Mouse (Mus musculus) thymus, adult 2 months (tissue): Measurements from ENCODE around the gene Mfsd10.

Experiments
- CTCF ChIP-seq: fragments of 200-500 bp; IDR thresholded peaks from 2 replicates; pipeline ENCODE4 v1.5.1; 2012; ENCODE audit warnings: mild to moderate bottlenecking, control low read depth, low read length, moderate library complexity, borderline replicate concordance; ENCODE audit not compliant: control insufficient read depth, poor library complexity, insufficient read depth; ENCODE audit errors: extremely low read depth
- POLR2A ChIP-seq: fragments of 200-500 bp; IDR thresholded peaks from 2 replicates; pipeline ENCODE4 v1.6.1; 2012; ENCODE audit warnings: mild to moderate bottlenecking, low read length, control low read depth, moderate library complexity; ENCODE audit not compliant: control insufficient read depth, poor library complexity, insufficient read depth; ENCODE audit errors: extremely low read depth

GRCm38 (mm10) chr5:34654881-34655280 is 17.9 kb upstream of the Mfsd10 start:
- TF ChIP-seq CTCF (no peak), POLR2A (no peak)
